Mouse (Mus musculus) embryo, embryonic 11 days (tissue): ENCODE data around the gene Hsd11b1.

Experiments used
- DNase-seq: peaks from one replicate; pipeline ENCODE4 v3.0.0-alpha.2; 2015

Hsd11b1 gene

GRCm38 (mm10) chr1:193197494-193198205 is 66.2 kb downstream of the Hsd11b1 start:
- no peak for DNase-seq

GRCm38 (mm10) chr1:193195169-193195810 is 68.6 kb downstream of the Hsd11b1 start:
- no peak for DNase-seq

GRCm38 (mm10) chr1:193194416-193195140 is 69.3 kb downstream of the Hsd11b1 start:
- DNase-seq, result no peak

GRCm38 (mm10) chr1:193191675-193192283 is 72.1 kb downstream of the Hsd11b1 start:
- DNase-seq, result no peak

- no peak for DNase-seq
Measured at GRCm38 (mm10) chr1:193189771-193190170, 74.1 kb downstream of the Hsd11b1 start.

- peak; percentile 69 for DNase-seq
Measured at GRCm38 (mm10) chr1:193189151-193189621, 74.7 kb downstream of the Hsd11b1 start.

GRCm38 (mm10) chr1:193188257-193188656 is 75.6 kb downstream of the Hsd11b1 start:
- no peak for DNase-seq

GRCm38 (mm10) chr1:193181104-193181503 is 82.8 kb downstream of the Hsd11b1 start:
- no peak for DNase-seq

- DNase-seq, result no peak
Measured at GRCm38 (mm10) chr1:193174143-193174733, 89.6 kb downstream of the Hsd11b1 start.

GRCm38 (mm10) chr1:193173810-193174129 is 90.1 kb downstream of the Hsd11b1 start:
- DNase-seq, result no peak

GRCm38 (mm10) chr1:193172991-193173809 is 90.7 kb downstream of the Hsd11b1 start:
- DNase-seq, result peak; percentile 99
